Mouse (Mus musculus): ENCODE measurements at regions not wholly inside any gene's neighbourhood (a gene's known extent, or its start where the extent isn't known, plus 50 kb on each side); places are given as distances from the start of the nearest gene placed in this dataset.

DNA sequence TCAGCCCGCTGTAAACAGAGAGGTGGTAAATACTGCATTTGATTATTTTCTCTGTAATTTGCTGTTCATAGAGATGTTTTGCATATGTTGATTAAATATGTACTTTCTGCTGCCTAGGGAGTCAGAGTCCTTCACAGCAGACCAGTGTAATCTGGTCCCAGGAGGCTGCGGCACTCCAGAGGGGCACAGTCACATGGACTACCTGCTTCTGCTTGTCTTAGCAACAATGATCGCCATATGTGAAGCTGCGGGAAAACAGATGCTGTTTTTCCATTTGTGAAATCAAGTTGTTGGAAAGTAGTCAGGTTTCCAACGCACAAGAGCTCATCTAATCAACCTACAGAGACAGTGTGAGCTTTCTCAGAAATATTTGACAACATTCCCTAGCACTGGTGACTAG, 490.6 kb downstream of the Cypt12 start:
- no peak for TF ChIP-seq POLR2A (IDR thresholded peaks at IDR 0.05; ENCODE audit: insufficient read depth, low read depth, low read length)
- no peak for TF ChIP-seq CTCF (IDR thresholded peaks at IDR 0.05; ENCODE audit: insufficient read depth, low read depth, low read length)

Data from olfactory bulb, adult 2 months (tissue).